Mouse (Mus musculus) cerebellum, adult 2 months (tissue): ENCODE data around the gene Zfp84. TPM values are rescaled to one million over a fixed set of nuclear protein-coding genes. Genes with fewer than 3 reads are reported as not detected.

Source experiments
- DNase-seq, 2 experiments: peaks; one replicate each; pipeline ENCODE4 v3.0.0; 2021
- H3K27ac ChIP-seq: fragments of 200-500 bp; 2 replicates; pipeline ENCODE4 v1.5.1; 2012; ENCODE audit warnings: low read length, control low read depth, inconsistent platforms; ENCODE audit not compliant: insufficient read depth
- H3K27me3 ChIP-seq: fragments of 200-500 bp; 2 replicates; pipeline ENCODE4 v1.6.1; 2012; ENCODE audit warnings: inconsistent platforms, mild to moderate bottlenecking, low read length, moderate library complexity; ENCODE audit not compliant: control insufficient read depth, insufficient read depth
- H3K4me1 ChIP-seq: fragments of 200-500 bp; 2 replicates; pipeline ENCODE4 v1.6.1; 2011; ENCODE audit warnings: low read length; ENCODE audit not compliant: control insufficient read depth, insufficient read depth
- H3K4me3 ChIP-seq: fragments of 200-500 bp; replicated peaks from 2 replicates; pipeline ENCODE3; 2011; ENCODE audit warnings: mild to moderate bottlenecking, low read depth, low read length, control low read depth; ENCODE audit not compliant: insufficient read depth
- CTCF ChIP-seq: fragments of 200-500 bp; IDR thresholded peaks from 2 replicates; pipeline ENCODE4 v1.5.1; 2011; ENCODE audit warnings: low read depth, mild to moderate bottlenecking, control low read depth, low read length, moderate library complexity, borderline replicate concordance; ENCODE audit not compliant: insufficient read depth
- POLR2A ChIP-seq: fragments of 200-500 bp; IDR thresholded peaks from 2 replicates; pipeline ENCODE4 v1.6.1; 2011; ENCODE audit warnings: low read length, control low read depth, borderline replicate concordance; ENCODE audit not compliant: insufficient read depth
- WGBS: fragments of 180-500 bp; shearing (Covaris S2); methylation state at CpG from one replicate; pipeline ENCODE4 v1.1.7; 2018; 5-methylcytosine and 5-hydroxymethylcytosine counted together
- polyA plus RNA-seq: library from polyadenylated mRNA; depleted of rRNA; stranded (reverse); fragments of >200 nt; gene quantifications from 2 replicates; pipeline ENCODE4 v1.2.3, GENCODE M21; 2012

Zfp84 gene
- polyA plus RNA-seq, 1 experiment: 11.1 TPM

DNA sequence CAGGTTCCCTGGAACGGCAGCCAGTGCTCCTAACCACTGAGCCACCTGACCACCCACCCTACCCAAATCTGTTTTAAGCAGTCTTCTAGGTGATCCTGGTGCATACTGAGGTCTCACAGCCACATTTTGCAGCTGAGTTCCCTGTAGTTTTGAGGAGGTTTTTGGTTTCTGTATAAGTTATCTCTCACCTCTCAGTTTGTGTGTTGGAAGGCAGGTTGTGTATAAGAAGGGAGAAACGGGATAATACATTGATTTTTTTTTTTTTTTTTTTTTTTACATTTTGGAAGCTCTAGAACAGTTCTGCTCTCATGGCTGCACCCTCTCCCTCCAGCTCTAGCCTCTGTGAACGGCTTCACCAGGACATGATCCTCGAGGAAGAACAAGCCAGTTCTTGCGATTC lies 17.5 kb downstream of the Zfp84 start:
- H3K27me3 ChIP-seq: no peaks in the 10 kb centered on the region
- WGBS: 41% methylated on average over 5 of the region's 5 CpGs

GRCm38 (mm10) chr7:29792906-29793305 lies 24.6 kb downstream of the Zfp84 start:
- 52% methylated on average over 27 of the region's 27 CpGs for WGBS
- TF ChIP-seq CTCF: no peak
- TF ChIP-seq POLR2A: no peak
- DNase-seq: no peak
- no peak overlapping the region for H3K27ac ChIP-seq
- H3K4me1 ChIP-seq: no peaks in the 10 kb centered on the region; the same call in 1 of the 2 replicates
- no peak overlapping the region for H3K4me3 ChIP-seq
- H3K27me3 ChIP-seq: no peaks in the 10 kb centered on the region

More for the DNA sequence above, 17.5 kb downstream of the Zfp84 start:
- peak in 1 of 2 experiments; percentile 20 for DNase-seq
- Histone ChIP-seq H3K4me1 (peaks cover 2% of the 10 kb centered on the region), H3K4me3 (peak overlapping the region; percentile 75), H3K27ac (no peak overlapping the region)
- no peak for TF ChIP-seq CTCF
- no peak for TF ChIP-seq POLR2A

DNA sequence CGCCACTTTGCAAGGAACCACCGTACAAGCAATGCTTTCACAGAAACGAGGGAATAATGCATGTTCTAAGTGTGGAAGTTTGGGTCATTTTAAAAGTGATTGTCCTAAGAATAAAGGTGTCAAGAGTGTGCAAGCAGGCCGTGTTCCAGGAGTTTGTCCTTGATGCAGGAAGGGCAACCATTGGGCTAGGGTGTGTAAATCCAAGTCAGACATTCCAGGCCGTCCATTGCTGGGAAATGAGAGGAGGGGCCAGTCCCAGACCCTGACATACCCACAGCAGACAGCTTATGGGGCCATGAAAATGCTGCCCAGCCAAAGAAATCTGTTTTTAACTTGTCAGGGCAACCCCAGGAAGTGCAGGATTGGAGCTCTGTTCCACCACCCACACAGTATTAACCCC lies 38.7 kb downstream of the Zfp84 start:
- Histone ChIP-seq H3K4me1 (no peaks in the 10 kb centered on the region), H3K27me3 (no peaks in the 10 kb centered on the region), H3K27ac (no peak overlapping the region), H3K4me3 (no peak overlapping the region)
- TF ChIP-seq CTCF: no peak
- TF ChIP-seq POLR2A: no peak
- DNase-seq: no peak
- 86% methylated on average over 5 of the region's 5 CpGs for WGBS

DNA sequence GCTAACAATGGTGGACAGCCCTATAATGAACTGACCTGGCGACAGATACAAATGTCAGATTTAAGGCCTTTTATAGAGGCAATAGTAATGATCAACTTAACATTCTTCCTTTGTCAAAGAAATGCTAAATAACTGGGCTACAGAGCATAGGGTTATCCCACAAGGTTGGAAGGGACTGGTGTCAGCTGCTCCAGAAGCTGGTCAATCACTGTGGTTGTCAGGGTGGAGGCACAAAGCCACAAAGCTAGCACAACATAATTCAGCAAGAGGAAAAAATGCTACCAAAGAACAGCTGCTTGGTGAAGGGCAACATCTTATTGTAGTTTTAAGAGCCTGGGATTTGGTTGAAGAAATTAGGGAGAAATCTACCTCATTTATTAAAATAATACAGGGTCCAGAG lies 43.9 kb downstream of the Zfp84 start:
- no peak overlapping the region for H3K27ac ChIP-seq
- H3K4me1 ChIP-seq: peaks cover 6% of the 10 kb centered on the region
- no peak for DNase-seq
- WGBS: 98% methylated on average over 1 of the region's 1 CpGs
- TF ChIP-seq CTCF (no peak), POLR2A (no peak)
- H3K27me3 ChIP-seq: no peaks in the 10 kb centered on the region
- no peak overlapping the region for H3K4me3 ChIP-seq

- DNase-seq: no peak
- 88% methylated on average over 2 of the region's 2 CpGs for WGBS
- H3K4me3 ChIP-seq: no peak overlapping the region
These were observed 46.0 kb downstream of the Zfp84 start for GRCm38 (mm10) chr7:29814381-29814780.

DNA sequence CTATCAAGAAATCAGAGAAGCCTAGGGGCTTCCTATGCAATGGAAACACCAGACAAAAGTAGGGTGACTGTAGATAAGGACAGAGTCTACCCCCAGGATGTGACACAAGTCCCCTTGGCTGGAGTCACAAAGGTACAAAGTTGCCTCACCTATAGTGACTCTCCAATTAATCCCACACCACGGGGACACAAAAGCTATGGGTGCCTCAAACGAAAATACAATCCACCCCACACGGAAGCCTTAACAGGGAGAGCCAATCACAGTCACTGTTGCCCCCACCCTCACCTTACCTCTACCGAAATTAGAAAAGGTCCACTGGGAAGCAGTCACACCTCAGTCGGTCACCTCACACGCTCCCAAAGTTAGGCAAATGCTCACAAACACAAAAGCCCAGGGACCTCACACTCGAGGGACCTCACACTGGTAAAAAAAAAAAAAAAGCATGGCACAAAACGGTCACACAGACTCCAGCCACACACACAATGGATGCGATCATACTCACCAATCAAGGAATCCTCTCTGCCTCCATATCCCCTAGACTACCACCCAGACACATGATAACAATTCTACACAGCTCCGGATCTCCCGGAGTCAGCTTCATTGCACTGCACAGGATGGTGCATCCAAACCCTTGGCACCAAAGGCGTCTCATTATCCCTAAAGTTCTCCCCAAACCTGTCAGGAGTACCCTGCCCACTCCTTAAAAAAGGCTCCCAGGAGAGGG lies 46.9 kb downstream of the Zfp84 start:
- no peaks in the 10 kb centered on the region for H3K27me3 ChIP-seq
- 2% methylated on average over 12 of the region's 12 CpGs for WGBS
- TF ChIP-seq POLR2A (no peak), CTCF (no peak)
- no peak for DNase-seq
- peak overlapping the region; percentile 96 for H3K4me3 ChIP-seq
- 0 out of 2 replicates have a peak overlapping the region, but pooled peaks have one; percentile 14 for H3K27ac ChIP-seq
- peaks cover 9% of the 10 kb centered on the region for H3K4me1 ChIP-seq

More at GRCm38 (mm10) chr7:29814381-29814780, 46.0 kb downstream of the Zfp84 start:
- Histone ChIP-seq H3K27ac (no peak overlapping the region), H3K4me1 (peaks cover 9% of the 10 kb centered on the region), H3K27me3 (no peaks in the 10 kb centered on the region)
- TF ChIP-seq POLR2A (no peak), CTCF (no peak)

- TF ChIP-seq CTCF (no peak), POLR2A (peak; percentile 85; the same call in 1 of the 2 replicates)
- DNase-seq: peak; percentile 87 to 93
- peak within 1 kb of the TSS; percentile 75 for H3K27ac ChIP-seq
- peaks cover 9% of the 10 kb centered on the region for H3K4me1 ChIP-seq
- H3K4me3 ChIP-seq: peak within 1 kb of the TSS; percentile 96
- under 1% methylated on average over 26 of the region's 26 CpGs for whole genome bisulfite sequencing
- no peaks in the 10 kb centered on the region for H3K27me3 ChIP-seq
These were observed 47.6 kb downstream of the Zfp84 start, which contains the start of gene Zfp790 for GRCm38 (mm10) chr7:29815910-29816429. Zfp790 (plus strand) TSS chr7:29816114.

DNA sequence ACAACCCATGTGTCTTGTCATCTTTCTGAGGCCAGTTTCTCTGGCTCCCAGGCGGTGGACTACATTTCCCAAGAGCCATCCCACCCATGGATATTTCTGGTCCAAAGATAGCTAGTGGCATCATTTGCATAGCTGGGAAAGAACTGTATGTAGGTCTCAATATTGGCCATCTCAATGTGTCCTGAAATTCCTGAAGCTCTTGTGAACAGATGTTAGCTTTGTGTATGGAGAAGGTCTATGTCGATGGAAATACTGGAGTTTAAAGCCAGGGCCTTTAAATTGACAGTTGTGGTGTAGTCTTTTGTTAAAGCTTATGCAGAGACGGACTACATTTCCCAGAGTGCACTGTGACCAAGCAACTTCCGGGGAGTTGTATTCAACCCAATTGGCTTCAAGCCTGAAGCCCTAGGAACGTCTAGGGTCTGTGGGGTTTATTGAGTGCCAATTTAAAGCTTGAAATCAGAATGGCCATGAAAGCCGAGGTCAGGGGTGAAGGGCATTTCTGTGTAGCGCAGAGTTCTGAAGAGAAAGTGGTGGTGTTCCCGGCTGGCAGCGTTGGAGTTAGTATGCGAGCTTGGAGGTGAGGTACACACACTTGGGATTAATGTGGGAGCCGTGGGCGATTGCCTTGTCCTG lies 50.4 kb downstream of the Zfp84 start:
- DNase-seq: peak; percentile 73 to 83
- under 1% methylated on average over 12 of the region's 12 CpGs for WGBS
- H3K27me3 ChIP-seq: no peaks in the 10 kb centered on the region
- TF ChIP-seq CTCF: no peak
- peak; percentile 40; the same call in 1 of the 2 replicates for TF ChIP-seq POLR2A
- H3K4me3 ChIP-seq: peak overlapping the region; percentile 94
- H3K27ac ChIP-seq: peak overlapping the region; percentile 39; the same call in 1 of the 2 replicates
- peaks cover 9% of the 10 kb centered on the region for H3K4me1 ChIP-seq
